Mouse (Mus musculus) limb, embryonic 10.5 days (tissue): ENCODE measurements at regions not wholly inside any gene's neighbourhood (a gene's known extent, or its start where the extent isn't known, plus 50 kb on each side); places are given as distances from the start of the nearest gene placed in this dataset.

Experiments used
- DNase-seq: peaks from one replicate; pipeline ENCODE4 v3.0.0-alpha.2; 2017; ENCODE audit warnings: low spot score
- H3K27ac ChIP-seq: fragments of 300-500 bp; sonication (generic); 2 replicates; pipeline ENCODE4 v1.5.1; 2016; ENCODE audit warnings: mild to moderate bottlenecking
- H3K27me3 ChIP-seq: fragments of 300-500 bp; sonication (generic); 2 replicates; pipeline ENCODE4 v1.6.1; 2016; ENCODE audit warnings: low read depth, mild to moderate bottlenecking; ENCODE audit not compliant: poor library complexity, severe bottlenecking
- H3K36me3 ChIP-seq: fragments of 300-500 bp; sonication (generic); 2 replicates; pipeline ENCODE4 v1.6.1; 2016; ENCODE audit warnings: mild to moderate bottlenecking, moderate library complexity
- H3K4me1 ChIP-seq: fragments of 300-500 bp; sonication (generic); 2 replicates; pipeline ENCODE4 v1.6.1; 2016
- H3K4me3 ChIP-seq: fragments of 300-500 bp; sonication (generic); 2 replicates; pipeline ENCODE4 v1.5.1; 2016; ENCODE audit warnings: mild to moderate bottlenecking, moderate library complexity
- H3K9me3 ChIP-seq: fragments of 300-500 bp; sonication (generic); replicated peaks from 2 replicates; pipeline ENCODE4 v1.6.1; 2016; ENCODE audit warnings: mild to moderate bottlenecking
- WGBS: fragments of 180-500 bp; shearing (Covaris S2); methylation state at CpG from one replicate; pipeline ENCODE4 v1.1.7; 2016; 5-methylcytosine and 5-hydroxymethylcytosine counted together

GRCm38 (mm10) chr1:186454393-186455085 is 251.2 kb downstream of the Tgfb2 start:
- peaks cover under 1% of the 10 kb centered on the region; the same call in 1 of the 2 replicates for H3K4me1 ChIP-seq
- H3K4me3 ChIP-seq = no peak overlapping the region
- H3K36me3 ChIP-seq = no peaks in the 10 kb centered on the region
- H3K9me3 ChIP-seq = no peaks in the 10 kb centered on the region
- WGBS = 46% methylated on average over 4 of the region's 4 CpGs
- DNase-seq = no peak
- no peaks in the 10 kb centered on the region for H3K27me3 ChIP-seq
- H3K27ac ChIP-seq = no peak overlapping the region

DNA sequence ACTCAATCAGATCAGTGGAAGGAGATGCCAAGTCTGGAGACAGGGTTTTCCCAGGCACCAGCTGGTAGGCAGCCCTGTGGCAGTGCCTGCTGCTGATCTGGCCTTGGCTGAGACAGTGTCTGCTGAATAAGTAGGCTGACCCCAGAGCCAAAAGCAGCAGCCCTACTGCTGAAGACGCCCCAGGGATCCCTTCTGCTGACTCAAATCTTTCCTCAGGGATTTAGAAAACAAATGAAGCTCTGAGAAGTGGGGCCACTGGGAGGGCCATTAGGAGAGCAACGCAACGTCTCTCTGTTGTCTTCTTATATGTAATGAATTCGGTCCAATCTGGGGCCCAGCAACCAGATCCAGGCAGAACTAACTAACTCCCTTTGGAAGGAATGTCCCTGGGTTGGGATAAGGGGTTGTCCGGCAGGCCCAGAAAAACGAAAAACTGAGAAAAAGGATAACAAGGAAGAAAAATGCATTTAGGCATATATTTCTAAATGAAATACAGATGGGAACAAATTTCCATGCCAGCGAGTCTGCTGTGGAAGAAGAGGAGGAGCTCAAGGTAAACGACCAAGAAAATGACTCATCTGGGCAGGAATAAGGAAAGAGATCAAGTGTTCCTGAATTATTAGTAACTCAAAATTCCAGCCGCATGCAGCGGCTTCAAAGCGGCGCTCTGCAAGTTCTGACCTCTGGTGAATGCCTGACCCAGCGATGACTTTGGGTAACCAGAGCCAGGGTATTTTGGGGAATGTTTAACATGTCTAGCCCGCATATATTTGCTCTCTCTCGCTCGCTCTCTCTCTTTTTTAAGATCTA is 256.7 kb downstream of the Tgfb2 start:
- H3K27ac ChIP-seq = peak overlapping the region; percentile 71
- H3K27me3 ChIP-seq = no peaks in the 10 kb centered on the region
- no peak for DNase-seq
- 54% methylated on average over 16 of the region's 16 CpGs for WGBS
- no peak overlapping the region for H3K4me3 ChIP-seq
- H3K36me3 ChIP-seq = no peaks in the 10 kb centered on the region
- peaks cover 17% of the 10 kb centered on the region for H3K4me1 ChIP-seq
- H3K9me3 ChIP-seq = no peaks in the 10 kb centered on the region

DNA sequence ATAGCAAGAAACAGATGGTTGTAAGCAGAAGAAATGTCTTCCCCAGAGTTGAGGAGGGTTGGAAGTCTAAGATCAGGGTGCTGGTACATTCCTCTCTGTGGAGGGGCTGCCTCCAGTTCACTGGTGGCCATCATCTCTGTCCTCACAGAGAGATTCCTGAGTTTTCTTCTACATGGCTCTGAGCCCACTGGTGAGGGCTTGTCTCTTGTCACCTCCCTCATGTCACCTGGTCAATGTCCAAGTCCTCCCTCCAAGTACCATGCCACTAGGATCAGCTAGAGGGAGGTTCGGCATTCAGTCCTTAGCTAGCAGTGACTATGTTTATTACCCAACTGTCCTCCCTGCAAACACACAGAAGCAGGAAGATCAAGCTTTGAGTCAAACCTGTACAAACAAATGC is 258.3 kb downstream of the Tgfb2 start:
- H3K4me1 ChIP-seq = peaks cover 17% of the 10 kb centered on the region
- whole genome bisulfite sequencing = 72% methylated on average over 1 of the region's 1 CpGs
- no peaks in the 10 kb centered on the region for H3K36me3 ChIP-seq
- no peak overlapping the region for H3K27ac ChIP-seq
- H3K4me3 ChIP-seq = no peak overlapping the region
- no peaks in the 10 kb centered on the region for H3K27me3 ChIP-seq
- H3K9me3 ChIP-seq = no peaks in the 10 kb centered on the region
- DNase-seq = no peak

GRCm38 (mm10) chr1:186444701-186445131 is 261.1 kb downstream of the Tgfb2 start:
- no peak overlapping the region for H3K27ac ChIP-seq
- WGBS = 90% methylated on average over 5 of the region's 5 CpGs
- peaks cover 20% of the 10 kb centered on the region for H3K4me1 ChIP-seq
- H3K4me3 ChIP-seq = no peak overlapping the region
- H3K27me3 ChIP-seq = no peaks in the 10 kb centered on the region
- no peaks in the 10 kb centered on the region for H3K9me3 ChIP-seq
- DNase-seq = no peak
- no peaks in the 10 kb centered on the region for H3K36me3 ChIP-seq

DNA sequence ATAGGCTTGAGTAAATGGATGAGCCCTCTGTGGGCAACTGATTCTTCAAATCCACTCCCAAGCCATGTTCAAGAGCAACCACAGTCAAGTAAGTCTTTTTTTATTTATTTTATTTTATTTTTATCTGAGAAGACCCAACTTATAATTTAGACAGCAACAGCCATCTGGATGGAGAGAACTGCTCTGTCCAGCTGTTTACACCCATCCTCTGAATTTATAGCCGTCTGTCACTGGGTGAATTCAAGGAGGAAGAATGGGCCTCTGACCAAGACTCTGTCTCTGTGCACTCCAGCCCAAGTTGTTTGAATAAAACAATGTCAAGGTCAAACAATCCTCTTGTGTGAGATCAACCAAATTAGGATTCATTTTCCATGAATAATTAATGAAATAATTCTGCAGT is 263.6 kb downstream of the Tgfb2 start:
- Histone ChIP-seq H3K36me3 (no peaks in the 10 kb centered on the region), H3K27me3 (no peaks in the 10 kb centered on the region), H3K27ac (no peak overlapping the region), H3K9me3 (no peaks in the 10 kb centered on the region), H3K4me1 (peaks cover 3% of the 10 kb centered on the region; the same call in 1 of the 2 replicates), H3K4me3 (no peak overlapping the region)
- DNase-seq = no peak
- WGBS = 89% methylated on average over 1 of the region's 1 CpGs

- no peaks in the 10 kb centered on the region for H3K27me3 ChIP-seq
- no peaks in the 10 kb centered on the region for H3K9me3 ChIP-seq
- WGBS = 16% methylated on average over 12 of the region's 12 CpGs
- DNase-seq = peak; percentile 71
- no peak overlapping the region for H3K4me3 ChIP-seq
- no peaks in the 10 kb centered on the region for H3K36me3 ChIP-seq
- H3K4me1 ChIP-seq = peaks cover 30% of the 10 kb centered on the region
- peak overlapping the region; percentile 7 for H3K27ac ChIP-seq
Measured at GRCm38 (mm10) chr1:186435336-186435972, 270.3 kb downstream of the Tgfb2 start.

DNA sequence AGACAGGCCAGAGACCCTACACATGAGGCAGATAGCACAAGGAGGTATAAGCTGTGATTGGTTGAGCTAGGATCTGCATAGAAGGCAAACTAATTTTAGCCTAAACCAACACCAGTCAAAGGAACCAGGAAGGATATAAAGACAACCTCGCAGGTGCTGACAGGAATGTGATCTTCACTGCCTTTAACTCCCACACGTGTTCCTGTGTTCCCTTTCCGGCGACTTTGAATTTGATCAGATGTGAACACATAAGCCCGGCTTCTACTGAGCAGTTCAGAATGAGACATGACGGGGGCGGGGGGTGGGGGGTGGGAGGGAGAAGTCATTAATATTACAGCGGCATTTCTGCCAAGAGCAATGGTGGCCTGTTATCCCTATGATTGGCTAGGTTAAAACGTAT is 271.0 kb downstream of the Tgfb2 start:
- Histone ChIP-seq H3K9me3 (no peaks in the 10 kb centered on the region), H3K27me3 (no peaks in the 10 kb centered on the region), H3K27ac (peak overlapping the region; percentile 12; the same call in 1 of the 2 replicates), H3K4me1 (peaks cover 29% of the 10 kb centered on the region), H3K4me3 (no peak overlapping the region), H3K36me3 (no peaks in the 10 kb centered on the region)
- WGBS = 45% methylated on average over 9 of the region's 9 CpGs
- peak; percentile 41 for DNase-seq

DNA sequence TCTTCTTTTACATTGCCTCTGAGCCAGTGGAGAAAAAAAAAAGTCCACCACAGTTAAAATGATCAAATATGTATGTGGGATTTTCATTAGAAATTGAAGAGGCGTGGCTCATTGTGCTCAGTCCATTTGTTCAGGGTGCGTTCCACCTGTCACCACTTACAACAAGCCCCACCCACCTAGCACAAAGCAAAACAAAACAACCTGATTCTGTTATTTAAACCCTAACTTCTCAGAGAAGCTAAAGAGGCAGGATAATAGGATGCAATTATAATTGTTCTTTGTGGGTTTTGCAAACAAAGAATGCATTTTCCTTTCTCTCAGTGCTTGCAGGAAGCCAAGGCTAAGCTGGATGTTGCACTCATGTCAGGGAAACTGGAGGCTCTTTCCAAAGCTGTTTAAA is 271.8 kb downstream of the Tgfb2 start:
- H3K9me3 ChIP-seq = no peaks in the 10 kb centered on the region
- WGBS = 77% methylated on average over 2 of the region's 2 CpGs
- H3K27me3 ChIP-seq = no peaks in the 10 kb centered on the region
- no peak for DNase-seq
- H3K36me3 ChIP-seq = no peaks in the 10 kb centered on the region
- no peak overlapping the region for H3K4me3 ChIP-seq
- peaks cover 29% of the 10 kb centered on the region for H3K4me1 ChIP-seq
- peak overlapping the region; percentile 12; the same call in 1 of the 2 replicates for H3K27ac ChIP-seq

- Histone ChIP-seq H3K27me3 (no peaks in the 10 kb centered on the region), H3K4me1 (peaks cover 29% of the 10 kb centered on the region), H3K36me3 (no peaks in the 10 kb centered on the region), H3K4me3 (no peak overlapping the region), H3K9me3 (no peaks in the 10 kb centered on the region), H3K27ac (peak overlapping the region; percentile 20; the same call in 1 of the 2 replicates)
- WGBS = 70% methylated on average over 7 of the region's 7 CpGs
- peak; percentile 44 for DNase-seq
Measured at GRCm38 (mm10) chr1:186433169-186433665, 272.6 kb downstream of the Tgfb2 start.

- no peak for DNase-seq
- Histone ChIP-seq H3K27me3 (no peaks in the 10 kb centered on the region), H3K4me3 (no peak overlapping the region), H3K4me1 (0 out of 2 replicates have a peak, but pooled peaks cover 2% of the 10 kb centered on the region), H3K36me3 (no peaks in the 10 kb centered on the region), H3K9me3 (no peaks in the 10 kb centered on the region), H3K27ac (no peak overlapping the region)
- 85% methylated on average over 6 of the region's 6 CpGs for WGBS
Measured at GRCm38 (mm10) chr1:186425421-186425820, 280.4 kb downstream of the Tgfb2 start.

DNA sequence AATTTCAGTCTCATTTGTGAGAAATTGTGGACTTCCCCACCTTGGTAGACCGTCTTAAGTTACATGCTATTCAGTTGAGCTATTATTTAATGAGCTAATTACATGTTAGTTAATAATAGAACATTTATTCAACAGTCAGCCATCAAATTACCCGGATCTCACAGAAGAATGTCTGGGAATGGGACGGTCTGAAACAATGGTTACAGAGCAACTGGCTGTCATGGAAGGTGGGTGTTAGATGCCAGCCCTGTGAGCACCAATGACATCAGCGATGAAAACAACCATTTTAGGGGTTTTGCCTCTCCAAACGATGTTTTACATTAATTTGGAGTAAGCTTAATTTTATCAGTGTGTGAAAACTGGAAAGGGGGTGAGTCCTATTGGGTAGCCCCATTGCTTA is 281.7 kb downstream of the Tgfb2 start:
- 86% methylated on average over 5 of the region's 5 CpGs for WGBS
- Histone ChIP-seq H3K4me3 (no peak overlapping the region), H3K27me3 (no peaks in the 10 kb centered on the region), H3K36me3 (no peaks in the 10 kb centered on the region), H3K27ac (no peak overlapping the region), H3K4me1 (0 out of 2 replicates have a peak, but pooled peaks cover 2% of the 10 kb centered on the region), H3K9me3 (no peaks in the 10 kb centered on the region)
- no peak for DNase-seq

- H3K36me3 ChIP-seq = no peaks in the 10 kb centered on the region
- DNase-seq = no peak
- no peaks in the 10 kb centered on the region for H3K27me3 ChIP-seq
- H3K4me1 ChIP-seq = peaks cover 10% of the 10 kb centered on the region; the same call in 1 of the 2 replicates
- H3K9me3 ChIP-seq = no peaks in the 10 kb centered on the region
- WGBS = 65% methylated on average over 1 of the region's 1 CpGs
- no peak overlapping the region for H3K4me3 ChIP-seq
- no peak overlapping the region for H3K27ac ChIP-seq
Measured at GRCm38 (mm10) chr1:186417101-186417500, 288.7 kb downstream of the Tgfb2 start.
